ENCODE assay signal across 8 mouse cellular contexts in genomic region chr5:23712130-23713001, GRCm38 (mm10). TPM values are rescaled to one million over a fixed set of nuclear protein-coding genes. Genes with fewer than 3 reads are reported as not detected.
DNase-seq lines count a peak whose midpoint lies in the region; ATAC-seq lines count a peak whose summit lies in the region.

No protein-coding gene starts in this region.

- H3K4me1 ChIP-seq in hindbrain, embryonic 15.5 days (replicated peaks): no peaks in the 10 kb centered on the region; the same call in 1 of the 2 replicates

- peak overlapping the region; percentile 65 for H3K9ac ChIP-seq in hindbrain, embryonic 15.5 days

- H3K36me3 ChIP-seq in hindbrain, embryonic 15.5 days: peaks cover 17% of the 10 kb centered on the region

- no peaks in the 10 kb centered on the region for H3K27me3 ChIP-seq in hindbrain, embryonic 15.5 days

- peaks cover 8% of the 10 kb centered on the region; the same call in 1 of the 2 replicates for H3K9me3 ChIP-seq in hindbrain, embryonic 15.5 days

- peak overlapping the region; percentile 71 for H3K4me3 ChIP-seq in hindbrain, embryonic 15.5 days

- WGBS in hindbrain, embryonic 15.5 days: 4% methylated on average over 60 of the region's 60 CpGs

- ATAC-seq in hindbrain, embryonic 15.5 days (ENCODE audit: low FRiP score, low read depth): peak; percentile 96

- peak; percentile 79 for DNase-seq in T-cell, adult 2 months (ENCODE audit: low spot score)
- peak; percentile 60 to 78 for DNase-seq in cerebellum, postnatal 4 days (ENCODE audit: low spot score in 2 of 2)
- peak; percentile 78 for DNase-seq in gastrocnemius, adult 18-20 months (ENCODE audit: low spot score)
- peak; percentile 27 for DNase-seq in left cerebral cortex, adult 11 months (ENCODE audit: low spot score)
- peak; percentile 89 for DNase-seq in lung, postnatal 4 days
- peak; percentile 83 for DNase-seq in retina, postnatal 1 day
- peak; percentile 30 for DNase-seq in urinary bladder, postnatal 10 days (ENCODE audit: low spot score)

- H3K4me2 ChIP-seq in hindbrain, embryonic 15.5 days: peak overlapping the region; percentile 77

- peak overlapping the region; percentile 41 for H3K27ac ChIP-seq in hindbrain, embryonic 15.5 days (replicated peaks)

RNA-seq across cellular contexts. Expression of gene Srpk2, which starts 27.9 kb away (rescaled TPM):
- total RNA-seq in gastrocnemius, adult 18-20 months (2021): 10 to 100 TPM; 23.8 to 27.4 TPM
- polyA plus RNA-seq in hindbrain, embryonic 15.5 days (2015; fragmentation: Nextera tagmentation; extraction: Ambion mirVana): 96.7 and 101 TPM in 2 replicates

Comparison
In these comparisons a context has a peak if more than half of its experiments do, and no peak if none do; other contexts are left out.
1. Peak in every context shown above with its lines: DNase-seq, ATAC-seq, H3K4me3 ChIP-seq and H3K27ac ChIP-seq.
2. DNase-seq: peak in every context shown above with its lines; median percentile 89 in lung, postnatal 4 days; 83 in retina, postnatal 1 day; 79 in T-cell, adult 2 months; 78 in gastrocnemius, adult 18-20 months; 69 in cerebellum, postnatal 4 days; 30 in urinary bladder, postnatal 10 days; 27 in left cerebral cortex, adult 11 months.